16 mouse cellular contexts compared by ENCODE assay signal in the genomic region with DNA sequence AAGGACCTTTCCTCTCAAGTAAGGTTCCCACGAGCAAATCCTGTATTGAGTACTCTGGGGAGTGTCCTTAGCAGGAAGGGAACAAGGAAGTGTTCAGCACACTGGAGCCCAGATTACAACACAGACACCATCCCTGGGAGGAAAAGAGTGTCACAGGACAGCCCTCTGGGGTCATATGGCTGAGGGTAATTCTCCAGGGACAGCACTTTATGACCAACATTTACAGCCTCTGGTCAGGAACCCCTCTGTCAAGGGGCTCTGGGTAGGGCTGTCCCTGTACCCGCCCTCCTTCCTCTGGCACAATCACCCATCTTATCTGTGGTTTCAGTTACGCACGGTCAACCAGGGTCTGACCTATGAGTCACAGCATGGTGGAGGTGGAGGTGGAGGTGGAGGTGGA.
DNase-seq lines count a peak whose midpoint lies in the region; ATAC-seq and TF ChIP-seq lines count a peak whose summit lies in the region.
"Had no signal": no experiment of that assay in that cellular context is flagged by ENCODE, and none has a peak within 500 bp of the region (broad histone marks: within the 10 kb centered on the region; RNA-seq: fewer than 3 reads in every experiment).

No protein-coding gene starts in this region.

- no peak overlapping the region for H3K4me3 ChIP-seq in liver, embryonic 15.5 days (replicated peaks)
- H3K4me3 ChIP-seq in bone marrow macrophage, adult 2 months (ENCODE audit: insufficient read depth, low read length), result no peak overlapping the region
- H3K4me3 ChIP-seq in stomach, embryonic 15.5 days (replicated peaks), result no peak overlapping the region
- no peak overlapping the region for H3K4me3 ChIP-seq in midbrain, embryonic 10.5 days
- no peak overlapping the region for H3K4me3 ChIP-seq in forebrain, embryonic 15.5 days
- H3K4me3 ChIP-seq: heart, embryonic 13.5 days; hindbrain, embryonic 10.5 days; liver, embryonic 13.5 days; megakaryocyte, embryonic 14.5 days had no signal

- H3K9me3 ChIP-seq in liver, embryonic 15.5 days (replicated peaks), result no peaks in the 10 kb centered on the region
- no peaks in the 10 kb centered on the region for H3K9me3 ChIP-seq in stomach, embryonic 15.5 days
- no peaks in the 10 kb centered on the region; the same call in 1 of the 2 replicates for H3K9me3 ChIP-seq in midbrain, embryonic 10.5 days (replicated peaks)
- no peaks in the 10 kb centered on the region for H3K9me3 ChIP-seq in forebrain, embryonic 15.5 days
- H3K9me3 ChIP-seq: heart, embryonic 13.5 days; hindbrain, embryonic 10.5 days; liver, embryonic 13.5 days had no signal

- no peak overlapping the region for H3K9ac ChIP-seq in liver, embryonic 15.5 days
- no peak overlapping the region for H3K9ac ChIP-seq in stomach, embryonic 15.5 days
- H3K9ac ChIP-seq in forebrain, embryonic 15.5 days (replicated peaks), result no peak overlapping the region
- H3K9ac ChIP-seq: forebrain, postnatal 0 days; heart, embryonic 13.5 days; liver, embryonic 13.5 days had no signal

- H3K36me3 ChIP-seq in liver, embryonic 15.5 days (replicated peaks), result no peaks in the 10 kb centered on the region
- H3K36me3 ChIP-seq in stomach, embryonic 15.5 days, result no peaks in the 10 kb centered on the region
- no peaks in the 10 kb centered on the region for H3K36me3 ChIP-seq in midbrain, embryonic 10.5 days
- H3K36me3 ChIP-seq in forebrain, embryonic 15.5 days, result no peaks in the 10 kb centered on the region
- H3K36me3 ChIP-seq: heart, embryonic 13.5 days; hindbrain, embryonic 10.5 days; liver, embryonic 13.5 days had no signal

- TF ChIP-seq POLR2A in bone marrow macrophage, adult 2 months (IDR thresholded peaks at IDR 0.05; ENCODE audit: borderline replicate concordance, low read depth, low read length), result no peak

- no peak for TF ChIP-seq CTCF in bone marrow macrophage, adult 2 months (IDR thresholded peaks at IDR 0.05; ENCODE audit: low read depth, low read length)

- no peak overlapping the region for H3K4me2 ChIP-seq in liver, embryonic 15.5 days
- H3K4me2 ChIP-seq in stomach, embryonic 15.5 days, result no peak overlapping the region
- H3K4me2 ChIP-seq in forebrain, embryonic 15.5 days (replicated peaks), result no peak overlapping the region
- H3K4me2 ChIP-seq: heart, embryonic 13.5 days; liver, embryonic 13.5 days had no signal

- H3K27ac ChIP-seq in liver, embryonic 15.5 days (replicated peaks), result no peak overlapping the region
- peak overlapping the region; percentile 78 for H3K27ac ChIP-seq in bone marrow macrophage, adult 2 months (ENCODE audit: insufficient read depth, low read depth, low read length)
- H3K27ac ChIP-seq in stomach, embryonic 15.5 days, result 0 out of 2 replicates have a peak overlapping the region, but pooled peaks have one; percentile 32
- H3K27ac ChIP-seq in midbrain, embryonic 10.5 days (replicated peaks), result no peak overlapping the region
- H3K27ac ChIP-seq in forebrain, embryonic 15.5 days (replicated peaks), result no peak overlapping the region
- H3K27ac ChIP-seq: heart, embryonic 13.5 days; hindbrain, embryonic 10.5 days; liver, embryonic 13.5 days had no signal

- 8% methylated on average over 4 of the region's 4 CpGs for WGBS in liver, embryonic 15.5 days (ENCODE audit: insufficient replicate concordance)
- 18% methylated on average over 4 of the region's 4 CpGs for WGBS in large intestine, adult 2 months
- 58% methylated on average over 4 of the region's 4 CpGs for WGBS in stomach, embryonic 15.5 days
- 72% methylated on average over 4 of the region's 4 CpGs for WGBS in midbrain, embryonic 10.5 days
- WGBS in forebrain, embryonic 15.5 days, result 86% methylated on average over 4 of the region's 4 CpGs

- ATAC-seq in liver, embryonic 15.5 days (ENCODE audit: insufficient read depth), result 0 out of 2 replicates have a peak, but pooled peaks have one; percentile 25
- peak; percentile 59; the same call in 1 of the 2 replicates for ATAC-seq in stomach, embryonic 15.5 days (ENCODE audit: insufficient read depth, low FRiP score, low read depth)
- no peak for ATAC-seq in forebrain, embryonic 15.5 days (replicated peaks)
- ATAC-seq: activated CD4-positive, CD25-positive, alpha-beta regulatory T cell, adult 4 months; forebrain, postnatal 0 days had no signal

- no peak for DNase-seq in liver
- peak; percentile 64 for DNase-seq in large intestine, adult 2 months (ENCODE audit: low read depth, low spot score)
- DNase-seq in midbrain, embryonic 10.5 days (ENCODE audit: low spot score), result no peak
- DNase-seq: cerebellum, adult 8-10 months; forebrain, postnatal 0 days; gastrocnemius, postnatal 36 days; kidney, adult 11 months; liver, embryonic 13.5 days had no signal

- H3K4me1 ChIP-seq in liver, embryonic 15.5 days (replicated peaks), result no peaks in the 10 kb centered on the region
- peaks cover 47% of the 10 kb centered on the region for H3K4me1 ChIP-seq in bone marrow macrophage, adult 2 months (ENCODE audit: control insufficient read depth, insufficient read depth, low read length)
- no peaks in the 10 kb centered on the region for H3K4me1 ChIP-seq in stomach, embryonic 15.5 days
- H3K4me1 ChIP-seq in midbrain, embryonic 10.5 days, result no peaks in the 10 kb centered on the region
- 0 out of 2 replicates have a peak, but pooled peaks cover 3% of the 10 kb centered on the region for H3K4me1 ChIP-seq in forebrain, embryonic 15.5 days
- H3K4me1 ChIP-seq: heart, embryonic 13.5 days; liver, embryonic 13.5 days had no signal

- no peaks in the 10 kb centered on the region for H3K27me3 ChIP-seq in liver, embryonic 15.5 days
- H3K27me3 ChIP-seq in stomach, embryonic 15.5 days (replicated peaks), result no peaks in the 10 kb centered on the region
- H3K27me3 ChIP-seq in midbrain, embryonic 10.5 days (ENCODE audit: low read depth, poor library complexity, severe bottlenecking), result no peaks in the 10 kb centered on the region
- H3K27me3 ChIP-seq in forebrain, embryonic 15.5 days, result no peaks in the 10 kb centered on the region
- H3K27me3 ChIP-seq: heart, embryonic 13.5 days; liver, embryonic 13.5 days had no signal

Comparison
In these comparisons a context has a peak if more than half of its experiments do, and no peak if none do; other contexts are left out.
1. H3K27ac ChIP-seq: peak in bone marrow macrophage, adult 2 months (single experiment) and stomach, embryonic 15.5 days (single experiment); none in liver, embryonic 15.5 days (single experiment), midbrain, embryonic 10.5 days (single experiment) and forebrain, embryonic 15.5 days (single experiment).